19 mouse cellular contexts compared by ENCODE assay signal in the genomic region with DNA sequence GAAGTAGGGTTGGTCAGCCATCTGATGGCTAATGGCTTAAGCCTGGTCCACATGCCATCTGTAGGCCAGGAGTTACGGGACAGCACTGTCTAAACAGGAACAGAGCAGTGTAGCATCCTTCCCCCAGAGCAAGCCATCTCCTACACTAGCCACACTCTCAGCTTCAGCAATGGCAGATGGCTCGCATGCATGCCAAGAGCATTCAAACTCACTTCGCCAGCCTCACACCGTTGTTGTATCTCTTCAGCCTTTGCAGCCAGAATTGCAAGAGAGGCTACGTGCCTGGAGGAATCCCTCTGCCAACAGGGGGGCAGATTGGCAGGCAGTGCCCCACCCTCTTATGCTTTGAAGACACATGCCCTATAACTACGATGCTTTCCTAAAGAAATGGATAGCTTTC. TPM values are rescaled to one million over a fixed set of nuclear protein-coding genes. Genes with fewer than 3 reads are reported as not detected.
DNase-seq lines count a peak whose midpoint lies in the region; ATAC-seq and TF ChIP-seq lines count a peak whose summit lies in the region.
"Had no signal": no experiment of that assay in that cellular context is flagged by ENCODE, and none has a peak within 500 bp of the region (broad histone marks: within the 10 kb centered on the region; RNA-seq: fewer than 3 reads in every experiment).

No protein-coding gene starts in this region.

- H3K27me3 ChIP-seq in forebrain, embryonic 13.5 days, result no peaks in the 10 kb centered on the region
- H3K27me3 ChIP-seq in forebrain, embryonic 10.5 days (ENCODE audit: poor library complexity, severe bottlenecking), result no peaks in the 10 kb centered on the region
- H3K27me3 ChIP-seq: heart, embryonic 15.5 days; lung, embryonic 15.5 days had no signal

- no peak overlapping the region for H3K4me3 ChIP-seq in forebrain, embryonic 13.5 days
- H3K4me3 ChIP-seq in forebrain, embryonic 10.5 days, result no peak overlapping the region
- H3K4me3 ChIP-seq: heart, embryonic 15.5 days; lung, embryonic 15.5 days; megakaryocyte, embryonic 14.5 days; myocyte had no signal

- H3K27ac ChIP-seq in forebrain, embryonic 13.5 days, result no peak overlapping the region
- no peak overlapping the region for H3K27ac ChIP-seq in forebrain, embryonic 10.5 days
- H3K27ac ChIP-seq: heart, embryonic 15.5 days; hindbrain, embryonic 14.5 days; lung, embryonic 15.5 days had no signal

- no peak overlapping the region for H3K9ac ChIP-seq in forebrain, embryonic 13.5 days
- H3K9ac ChIP-seq: heart, embryonic 15.5 days; hindbrain, embryonic 14.5 days; lung, embryonic 15.5 days had no signal

- intact Hi-C loops in left cerebral cortex, postnatal 4 days (cut with DNase I), result loop anchor here (5.0 to 10.0 kb wide), 2 partner anchors 63 to 101 kb away; a partner anchor contains a TSS

- H3K36me3 ChIP-seq in forebrain, embryonic 13.5 days (ENCODE audit: poor library complexity, severe bottlenecking), result no peaks in the 10 kb centered on the region
- no peaks in the 10 kb centered on the region for H3K36me3 ChIP-seq in forebrain, embryonic 10.5 days (replicated peaks)
- H3K36me3 ChIP-seq: heart, embryonic 15.5 days; lung, embryonic 15.5 days had no signal

- H3K9me3 ChIP-seq in forebrain, embryonic 13.5 days (replicated peaks), result no peaks in the 10 kb centered on the region
- H3K9me3 ChIP-seq in forebrain, embryonic 10.5 days, result no peaks in the 10 kb centered on the region
- H3K9me3 ChIP-seq: heart, embryonic 15.5 days; lung, embryonic 15.5 days; megakaryocyte, embryonic 14.5 days had no signal

- H3K4me2 ChIP-seq in forebrain, embryonic 13.5 days, result no peak overlapping the region
- H3K4me2 ChIP-seq: heart, embryonic 15.5 days; hindbrain, embryonic 14.5 days; lung, embryonic 15.5 days had no signal

- 0 out of 2 replicates have a peak, but pooled peaks cover 3% of the 10 kb centered on the region for H3K4me1 ChIP-seq in forebrain, embryonic 13.5 days
- peaks cover 9% of the 10 kb centered on the region for H3K4me1 ChIP-seq in forebrain, embryonic 10.5 days

- DNase-seq in forebrain, embryonic 10.5 days (ENCODE audit: extremely low spot score, low spot score), result no peak
- DNase-seq in brain, embryonic 14.5 days (ENCODE audit: low read depth), result peak; percentile 82
- DNase-seq in cerebellum, postnatal 36 days, result peak; percentile 49 to 51
- peak; percentile 29 for DNase-seq in left cerebral cortex, postnatal 4 days
- DNase-seq in gastrocnemius, postnatal 4 days (ENCODE audit: low spot score in 2 of 2), result no peak
- no peak for DNase-seq in adrenal gland, postnatal 36 days
- no peak for DNase-seq in urinary bladder, postnatal 36 days (ENCODE audit: low spot score in 2 of 2)
- DNase-seq: adrenal gland, postnatal 14 days; gastrocnemius, postnatal 10 days; kidney, adult 18-20 months; kidney, postnatal 4 days had no signal

- no peak for TF ChIP-seq POLR2A in brain, embryonic 14.5 days (IDR thresholded peaks at IDR 0.05; ENCODE audit: borderline replicate concordance, extremely low read depth, insufficient read depth, insufficient read length, poor library complexity, severe bottlenecking)

- no peak for TF ChIP-seq CTCF in brain, embryonic 14.5 days (IDR thresholded peaks at IDR 0.05; ENCODE audit: borderline replicate concordance, extremely low read depth, insufficient read depth, insufficient read length)

- WGBS in forebrain, embryonic 13.5 days, result 86% methylated on average over 6 of the region's 6 CpGs
- WGBS in forebrain, embryonic 10.5 days, result 89% methylated on average over 6 of the region's 6 CpGs

- ATAC-seq in forebrain, embryonic 13.5 days, result peak; percentile 53; the same call in 1 of the 2 replicates

RNA-seq across cellular contexts. Expression of a gene that starts 23.6 kb away (rescaled TPM):
- not detected in 2 replicates for polyA plus RNA-seq in forebrain, embryonic 13.5 days (2015; fragmentation: Nextera tagmentation; extraction: Ambion mirVana)
- not detected in 2 replicates for polyA plus RNA-seq in forebrain, embryonic 10.5 days (2016; fragmentation: Nextera tagmentation; extraction: Ambion mirVana)
- 0.10 TPM in 1 of 2 replicates, not detected in the other for polyA plus RNA-seq in brain, embryonic 14.5 days (2012; rRNA removed)
- under 1 TPM in 1 of 2 experiments, not detected in 1; 0.98 TPM for total RNA-seq in left cerebral cortex, postnatal 4 days (2021)
- total RNA-seq in gastrocnemius, postnatal 4 days (2021), result 100 to 1,000 TPM; 312 to 366 TPM
- total RNA-seq in adrenal gland, postnatal 36 days (2021), result not detected
- total RNA-seq: adrenal gland, postnatal 14 days had no signal
- polyA plus RNA-seq: hindbrain, embryonic 14.5 days had no signal

RNA-seq across cellular contexts. Expression of a gene that starts 47.2 kb away (rescaled TPM):
- polyA plus RNA-seq in forebrain, embryonic 13.5 days (2015; fragmentation: Nextera tagmentation; extraction: Ambion mirVana), result not detected in 2 replicates
- polyA plus RNA-seq in forebrain, embryonic 10.5 days (2016; fragmentation: Nextera tagmentation; extraction: Ambion mirVana), result not detected in 2 replicates
- polyA plus RNA-seq in brain, embryonic 14.5 days (2012; rRNA removed), result not detected in 2 replicates
- total RNA-seq in left cerebral cortex, postnatal 4 days (2021), result not detected
- not detected for total RNA-seq in gastrocnemius, postnatal 4 days (2021)
- not detected for total RNA-seq in adrenal gland, postnatal 36 days (2021)
- total RNA-seq: adrenal gland, postnatal 14 days; gastrocnemius, postnatal 10 days had no signal
- polyA plus RNA-seq: heart, embryonic 15.5 days; hindbrain, embryonic 14.5 days; limb, embryonic 14.5 days; lung, embryonic 15.5 days; myocyte; thymus, postnatal 0 days had no signal

RNA-seq across cellular contexts. Expression of a gene that starts 50.6 kb away (rescaled TPM):
- polyA plus RNA-seq in forebrain, embryonic 13.5 days (2015; fragmentation: Nextera tagmentation; extraction: Ambion mirVana), result 0.05 TPM in 1 of 2 replicates, not detected in the other
- polyA plus RNA-seq in forebrain, embryonic 10.5 days (2016; fragmentation: Nextera tagmentation; extraction: Ambion mirVana), result not detected in 2 replicates
- 0.04 and 0.05 TPM in 2 replicates for polyA plus RNA-seq in brain, embryonic 14.5 days (2012; rRNA removed)
- under 1 TPM; 0.30 to 0.34 TPM for total RNA-seq in left cerebral cortex, postnatal 4 days (2021)
- total RNA-seq in gastrocnemius, postnatal 4 days (2021), result under 1 TPM; 0.18 to 0.27 TPM
- under 1 TPM; 0.07 to 0.10 TPM for total RNA-seq in adrenal gland, postnatal 36 days (2021)
- total RNA-seq: adrenal gland, postnatal 14 days had no signal
- polyA plus RNA-seq: heart, embryonic 15.5 days; hindbrain, embryonic 14.5 days; myocyte had no signal

Comparison
In these comparisons a context has a peak if more than half of its experiments do, and no peak if none do; other contexts are left out.
1. DNase-seq: peak in brain, embryonic 14.5 days (single experiment), cerebellum, postnatal 36 days (2 of 2) and left cerebral cortex, postnatal 4 days (single experiment); none in forebrain, embryonic 10.5 days (single experiment), gastrocnemius, postnatal 4 days (0 of 2), adrenal gland, postnatal 36 days (0 of 2) and urinary bladder, postnatal 36 days (0 of 2).
2. RNA of a gene that starts 23.6 kb away (total RNA-seq): 312 to 366 TPM in gastrocnemius, postnatal 4 days; 0.98 TPM in left cerebral cortex, postnatal 4 days and not detected in adrenal gland, postnatal 36 days; every median in the first group is over 100 times any median in the second.